Mouse (Mus musculus) bone marrow macrophage, adult 2 months (primary cell): ENCODE measurements around the gene Gtf2e1.

Source experiments
- CTCF ChIP-seq: IDR thresholded peaks from 2 replicates; pipeline ENCODE4 v1.5.1; 2012; ENCODE audit warnings: low read depth, mild to moderate bottlenecking, low read length, moderate library complexity
- POLR2A ChIP-seq: IDR thresholded peaks from 2 replicates; pipeline ENCODE4 v1.6.1; 2012; ENCODE audit warnings: mild to moderate bottlenecking, low read depth, low read length, borderline replicate concordance

GRCm38 (mm10) chr16:37530170-37530569 is 9.4 kb downstream of the Gtf2e1 start:
- TF ChIP-seq CTCF, result no peak
- TF ChIP-seq POLR2A, result no peak
